Mouse (Mus musculus): Measurements from ENCODE around the gene Ndrg3.

DNA sequence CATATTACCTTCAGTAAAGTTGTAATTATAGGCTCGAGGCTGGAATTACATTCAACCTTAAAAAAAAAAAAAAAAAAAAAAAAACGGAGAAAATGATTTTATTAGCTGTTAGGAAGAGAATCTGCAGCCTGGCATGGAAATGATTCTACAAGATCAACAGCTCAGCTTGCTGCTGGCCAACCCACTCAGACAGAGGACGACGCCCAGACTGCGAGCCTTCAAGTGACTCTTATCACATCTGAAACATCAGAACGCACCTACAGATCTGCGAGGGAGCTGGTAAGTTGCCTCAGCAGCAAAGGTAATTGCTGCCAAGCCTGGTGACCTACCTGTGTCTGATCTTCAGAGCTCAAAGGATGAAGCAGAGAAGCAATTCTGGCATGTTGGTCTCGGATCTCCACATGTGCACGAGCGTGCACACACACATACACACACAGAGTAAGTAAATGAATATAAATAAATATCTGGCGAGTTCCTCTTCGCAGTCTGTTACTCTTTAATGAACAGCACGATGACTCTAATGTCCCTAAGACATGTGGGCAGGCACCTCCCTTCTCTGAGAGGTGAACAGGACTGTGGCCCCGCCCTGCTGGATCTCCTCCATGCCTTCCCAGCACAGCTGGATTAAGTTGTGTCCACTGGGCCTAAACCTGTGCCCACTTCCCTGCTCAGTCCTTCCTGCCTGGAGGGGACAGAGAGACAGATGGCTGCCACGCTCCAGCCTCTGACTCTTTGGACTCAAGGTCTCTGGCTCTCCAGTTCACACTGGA is 97.2 kb downstream of the Ndrg3 start:
- TF ChIP-seq CTCF (IDR thresholded peaks at IDR 0.05; ENCODE audit: low read depth, low read length) (no peak), GATA1 (IDR thresholded peaks at IDR 0.05; ENCODE audit: borderline replicate concordance, low read length) (no peak), TAL1 (conservative IDR thresholded peaks at IDR 0.05; ENCODE audit: low read depth, low read length) (no peak)

Measured in G1E (cell line).